Mouse (Mus musculus): ENCODE data around the gene Ubn1.

Ubn1 gene

DNA sequence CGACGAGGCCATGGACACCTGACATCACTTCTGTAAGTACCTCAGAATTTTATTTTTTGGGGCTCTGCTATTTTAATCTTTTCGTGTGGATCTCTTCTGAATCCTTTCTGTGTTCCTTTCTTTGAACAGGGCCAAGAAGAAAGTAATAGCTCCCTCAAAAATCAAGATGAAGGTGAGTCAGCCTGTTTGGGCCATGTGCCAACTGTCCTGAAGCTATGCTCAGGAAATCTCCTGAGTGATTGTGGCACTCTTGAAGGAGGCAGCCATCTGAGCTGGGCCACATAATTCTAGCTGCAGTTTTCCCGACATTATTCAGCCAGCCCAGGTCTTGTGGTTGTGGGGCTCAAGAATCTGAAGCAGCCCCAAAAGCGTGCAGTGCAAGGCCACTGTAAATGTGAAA lies 24.5 kb downstream of the Ubn1 start:
- DNase-seq, result no peak

DNA sequence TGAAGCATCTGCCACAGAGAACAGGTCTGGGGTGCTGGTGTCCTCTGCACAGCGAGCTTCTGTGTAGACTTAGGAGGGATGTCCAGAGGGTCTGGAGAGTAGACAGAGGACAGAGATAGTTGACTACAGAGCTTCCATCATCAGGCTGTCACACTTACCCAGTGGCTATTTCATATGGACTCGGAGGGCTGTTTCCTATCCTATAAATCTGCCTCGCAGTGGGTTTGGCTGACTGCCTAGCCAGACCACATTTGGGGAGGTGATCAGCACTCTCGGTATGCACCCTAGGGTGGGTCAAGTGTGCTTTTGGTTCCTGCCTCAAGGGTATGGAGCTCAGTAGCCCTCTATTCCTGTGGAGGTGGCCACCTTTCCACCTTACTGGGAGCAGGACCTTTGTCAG lies 35.3 kb downstream of the Ubn1 start:
- no peak for DNase-seq

DNA sequence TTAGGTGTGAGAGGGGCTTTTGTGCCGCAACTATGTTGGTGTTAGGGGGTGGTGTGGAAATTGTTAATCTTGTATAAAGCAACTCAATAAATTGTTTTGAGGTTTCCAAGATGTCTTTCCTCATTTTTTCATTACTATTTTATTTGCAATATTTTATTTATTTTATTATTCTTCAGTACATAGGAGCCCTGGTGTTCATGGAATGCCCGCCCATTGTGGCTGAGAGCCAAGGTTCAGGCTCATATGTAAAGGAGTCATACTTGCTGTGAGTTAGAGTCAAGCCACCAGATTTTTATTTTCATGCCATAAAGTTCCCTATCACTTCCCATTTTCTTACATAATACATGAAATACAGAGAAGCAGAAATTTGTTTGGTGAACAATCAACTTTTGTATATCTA lies 36.3 kb downstream of the Ubn1 start:
- DNase-seq, result no peak

DNA sequence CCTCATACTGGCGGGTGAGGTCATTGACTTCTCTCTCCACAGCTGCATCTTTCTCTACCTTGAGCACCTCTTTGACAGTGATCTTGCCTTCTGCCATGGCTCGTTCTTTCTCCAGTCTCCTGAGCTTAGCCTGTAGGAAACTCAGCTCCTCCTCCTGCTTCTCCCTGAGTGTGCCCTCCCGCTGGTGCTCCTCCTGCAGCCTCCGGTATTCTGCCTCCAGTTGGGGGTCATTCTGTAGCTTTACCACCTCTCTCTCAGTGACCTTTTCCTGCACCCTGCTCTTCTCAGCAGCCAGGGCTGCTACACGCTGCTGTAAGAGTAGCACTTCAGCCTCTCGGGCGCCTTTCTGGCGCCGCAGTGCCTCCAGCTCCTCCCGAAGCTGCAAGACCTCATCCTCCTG lies 39.2 kb downstream of the Ubn1 start:
- no peak for DNase-seq

DNA sequence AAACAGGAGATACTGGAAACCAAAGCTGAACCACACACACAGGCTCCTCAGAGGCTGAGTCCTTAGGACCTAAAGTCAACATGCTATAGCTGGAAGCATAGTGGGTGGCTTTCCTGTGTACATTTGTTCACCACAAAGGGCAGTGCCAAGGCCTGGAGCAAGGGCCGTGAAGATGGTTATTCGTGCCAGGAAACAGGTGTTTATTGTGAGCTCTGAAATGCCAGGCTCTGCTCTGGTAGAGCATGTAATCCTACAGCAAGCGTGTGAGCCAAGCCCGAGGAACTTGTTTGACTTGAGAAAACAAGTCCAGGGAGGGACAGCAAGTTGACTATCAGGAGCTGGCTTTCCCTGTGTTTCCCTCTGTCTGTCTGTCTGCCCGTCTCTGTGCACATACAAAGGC lies 43.4 kb downstream of the Ubn1 start:
- DNase-seq, result no peak

DNA sequence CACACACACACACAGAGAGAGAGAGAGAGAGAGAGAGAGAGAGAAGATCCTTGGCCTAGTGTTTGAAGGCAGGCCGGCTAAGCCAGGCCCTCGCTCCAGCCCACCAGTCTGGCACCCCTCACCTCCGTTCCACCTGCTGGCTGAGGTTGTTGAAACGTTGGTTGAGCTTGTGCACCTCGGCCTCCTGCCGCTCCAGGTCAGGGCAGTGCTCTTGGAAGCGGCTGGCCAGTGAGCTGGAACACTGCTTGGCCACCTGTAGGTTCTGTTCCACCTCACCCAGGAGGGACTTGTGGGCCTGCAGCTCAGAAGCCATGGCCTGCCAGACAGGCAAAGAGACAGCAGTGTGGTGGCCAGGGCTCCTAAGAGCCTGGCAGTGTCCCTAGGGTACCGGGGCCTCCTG lies 46.6 kb downstream of the Ubn1 start:
- DNase-seq, result no peak

DNA sequence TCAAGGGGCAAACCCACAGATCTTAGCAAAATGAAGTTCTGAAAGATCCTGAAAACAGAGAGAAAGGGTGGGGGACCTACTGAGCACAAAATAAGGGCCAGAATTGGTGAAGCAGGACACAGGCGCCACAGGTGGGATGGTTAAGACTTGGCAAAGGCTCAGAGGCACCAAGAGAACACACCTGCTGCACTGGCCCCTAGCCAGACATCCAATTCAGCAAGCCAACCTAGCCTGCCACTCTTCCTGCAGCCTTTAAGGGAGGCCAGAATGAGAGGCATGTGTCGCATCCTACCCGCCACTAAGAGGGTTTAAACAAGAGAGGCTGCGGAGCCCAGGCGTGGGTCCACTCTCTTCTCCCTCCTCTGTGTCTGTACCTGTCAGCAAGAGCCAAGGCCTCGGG lies 51.1 kb downstream of the Ubn1 start:
- peak; percentile 86 for DNase-seq

DNA sequence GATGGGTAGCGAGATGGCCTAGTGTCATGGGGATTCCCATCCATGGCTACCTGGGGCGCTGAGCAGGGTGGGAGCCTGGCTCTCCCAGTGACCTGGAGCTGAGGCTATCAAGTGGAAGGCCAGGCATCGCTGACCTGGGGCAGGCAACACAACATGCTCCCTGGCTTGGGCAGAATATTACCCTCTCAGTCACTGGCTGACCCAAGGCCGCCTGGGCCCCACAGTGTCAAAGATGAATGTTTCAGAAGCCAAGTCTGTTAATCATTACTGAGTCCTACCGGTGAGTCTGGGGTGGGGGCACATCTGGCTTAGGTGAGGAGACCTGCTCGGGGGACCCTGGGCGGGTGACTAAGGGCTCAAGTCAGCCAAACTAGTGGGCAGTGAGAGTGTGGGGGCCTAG lies 60.0 kb downstream of the Ubn1 start:
- no peak for DNase-seq

DNA sequence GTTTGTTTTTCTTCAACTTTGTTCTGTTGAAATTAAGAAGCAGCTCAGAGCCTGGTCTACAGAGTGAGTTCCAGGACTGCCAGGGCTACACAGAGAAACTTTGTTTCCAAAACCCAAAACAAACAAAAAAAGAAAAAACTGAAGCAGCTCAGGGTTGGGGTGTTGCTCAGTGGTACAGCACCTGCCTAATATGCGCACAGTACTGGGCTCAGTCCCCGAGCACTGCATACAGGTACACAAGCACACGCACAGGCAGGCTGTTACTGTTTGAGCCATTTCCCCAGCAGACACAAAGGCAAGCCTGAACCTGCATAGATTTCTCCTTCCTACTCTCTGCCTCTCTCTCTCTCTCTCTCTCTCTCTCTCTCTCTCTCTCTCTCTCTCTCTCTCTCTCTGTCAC lies 61.2 kb downstream of the Ubn1 start:
- DNase-seq, result no peak

DNA sequence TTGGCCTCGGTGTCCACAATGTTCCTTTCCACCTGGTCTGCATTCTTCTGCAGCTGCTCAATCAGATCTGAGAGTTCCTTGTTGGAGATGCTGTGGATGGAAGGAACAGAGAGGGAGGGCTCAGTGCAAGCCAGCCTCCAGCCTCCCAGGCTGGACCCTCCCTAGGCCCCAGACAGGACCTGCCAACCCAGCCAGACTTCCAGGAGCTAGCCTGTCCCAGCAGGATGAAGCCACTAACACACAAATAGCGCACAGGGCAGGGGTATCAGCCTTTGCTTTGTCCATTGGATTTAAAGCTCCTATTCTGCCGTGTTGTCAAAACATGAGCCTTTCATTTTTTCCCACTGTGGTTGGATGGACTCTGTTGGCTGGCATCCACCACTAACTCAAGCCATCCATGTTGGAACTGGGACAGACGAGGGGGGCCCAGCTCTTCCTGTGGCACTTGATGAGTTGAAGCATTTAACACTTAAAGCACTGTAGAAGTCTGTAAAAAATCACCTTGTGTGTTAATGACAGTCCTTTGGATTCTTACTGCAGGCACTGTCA lies 63.2 kb downstream of the Ubn1 start:
- no peak for DNase-seq

DNA sequence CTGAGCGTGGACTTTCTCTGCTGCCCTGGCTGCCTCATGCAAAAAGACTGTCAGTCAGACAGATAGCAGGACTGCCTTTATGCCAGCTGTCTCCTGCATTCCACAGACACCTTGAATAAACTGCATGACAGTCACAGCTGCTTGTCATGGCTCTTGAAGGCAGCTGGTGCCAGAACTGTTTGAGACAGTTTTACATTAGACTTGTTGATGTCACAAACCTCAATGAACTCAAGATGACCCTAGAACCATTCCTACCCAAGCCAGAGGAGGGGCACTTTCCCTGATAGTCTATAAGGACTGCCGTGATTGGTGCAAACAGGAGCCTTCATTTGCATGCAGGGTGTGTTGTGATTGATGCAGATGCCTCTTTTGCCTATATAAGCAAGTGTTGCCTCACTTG lies 63.7 kb downstream of the Ubn1 start:
- DNase-seq, result no peak

DNA sequence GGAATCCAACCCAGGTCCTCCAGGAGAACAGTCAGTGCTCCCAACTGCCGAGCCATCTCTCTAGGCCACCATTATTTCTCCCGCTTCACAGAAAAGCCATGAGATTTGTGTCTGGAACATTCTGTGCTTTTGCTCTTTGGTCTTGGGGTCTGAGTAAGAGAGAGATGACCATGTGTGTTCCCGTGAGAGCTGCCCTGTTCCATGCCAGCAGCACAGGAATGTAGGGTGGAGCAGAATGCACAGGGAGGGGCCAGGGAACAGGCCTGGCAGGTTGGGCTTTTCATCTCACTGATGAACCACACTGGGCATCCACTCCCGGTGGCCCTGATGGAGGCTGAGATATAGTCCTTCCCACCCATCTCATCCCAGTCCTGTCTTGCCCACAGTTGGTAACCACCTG lies 69.5 kb downstream of the Ubn1 start:
- DNase-seq, result no peak

DNA sequence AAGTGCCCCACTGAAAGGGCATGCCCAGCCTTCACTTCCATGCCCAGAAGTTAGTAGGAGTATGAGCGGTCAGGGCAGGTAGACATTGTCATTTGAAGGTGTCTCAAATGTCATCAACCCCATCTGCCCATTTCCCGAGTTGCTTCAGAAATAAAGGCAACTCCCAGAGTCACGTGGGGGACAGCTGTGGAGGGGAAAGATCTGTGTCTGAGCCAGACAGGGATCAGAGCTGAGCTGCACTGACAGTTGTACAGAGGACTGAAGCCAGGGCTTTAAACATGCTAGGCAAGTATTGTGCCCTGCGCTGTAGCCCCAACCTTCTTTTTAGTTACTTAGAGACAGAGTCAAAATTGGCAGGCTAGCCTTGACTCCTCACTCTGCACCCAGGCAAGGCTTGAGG lies 70.0 kb downstream of the Ubn1 start:
- no peak for DNase-seq

DNA sequence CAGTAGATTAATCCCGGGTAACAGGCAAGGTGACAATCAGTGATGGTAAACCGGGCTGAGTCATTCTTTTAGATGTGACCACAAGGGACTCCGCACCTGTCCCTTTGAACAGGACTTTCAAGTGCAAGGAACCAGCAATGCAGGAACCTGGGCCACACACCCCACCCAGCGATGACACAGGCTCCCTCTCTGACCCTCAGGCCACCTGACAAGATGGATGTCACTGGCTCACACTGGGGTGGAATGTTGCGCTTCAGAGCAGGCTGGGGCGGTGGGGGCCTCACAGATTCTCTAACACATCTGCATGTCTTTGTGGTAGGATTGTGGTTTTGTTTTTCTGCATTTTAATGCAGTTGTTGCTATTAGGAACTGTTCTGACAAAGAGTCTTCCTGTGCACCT lies 73.6 kb downstream of the Ubn1 start:
- no peak for DNase-seq

DNA sequence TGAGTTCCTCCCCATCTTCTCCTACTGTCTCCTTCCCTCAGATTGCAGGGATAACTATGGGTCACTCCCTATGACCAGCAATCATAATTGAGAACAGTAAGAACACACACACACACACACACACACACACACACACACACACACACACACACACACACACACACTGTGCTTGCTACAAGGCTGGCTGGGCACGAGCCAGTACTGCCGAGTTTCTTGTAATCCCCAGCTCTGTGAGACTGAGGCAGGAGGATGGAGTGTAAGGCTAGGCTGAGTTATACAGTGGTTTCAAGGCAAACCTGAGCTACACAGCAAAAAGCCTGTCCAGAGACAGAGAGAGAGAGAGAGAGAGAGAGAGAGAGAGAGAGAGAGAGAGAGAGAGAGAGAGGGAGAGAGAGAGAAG lies 80.3 kb downstream of the Ubn1 start:
- DNase-seq, result no peak

DNA sequence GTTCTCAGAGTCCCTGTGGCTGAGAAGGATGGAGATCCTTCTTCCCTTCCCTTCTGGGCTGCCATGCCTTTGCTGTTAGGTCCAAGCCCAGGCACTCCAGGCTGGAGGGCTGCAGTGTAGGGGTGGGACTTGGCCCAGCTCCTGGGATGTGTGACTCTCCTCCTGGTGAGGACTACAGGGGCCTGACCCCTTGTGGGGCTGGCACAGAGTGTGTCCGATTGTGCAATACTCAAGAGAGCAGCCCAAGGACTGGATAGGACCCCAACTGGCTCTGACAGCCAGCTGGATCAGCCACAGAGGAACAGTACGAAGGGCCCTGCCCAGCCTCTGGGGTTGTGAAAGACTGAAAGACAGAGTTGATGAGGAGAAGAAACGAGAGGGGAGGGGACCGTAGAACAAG lies 80.9 kb downstream of the Ubn1 start:
- no peak for DNase-seq

DNA sequence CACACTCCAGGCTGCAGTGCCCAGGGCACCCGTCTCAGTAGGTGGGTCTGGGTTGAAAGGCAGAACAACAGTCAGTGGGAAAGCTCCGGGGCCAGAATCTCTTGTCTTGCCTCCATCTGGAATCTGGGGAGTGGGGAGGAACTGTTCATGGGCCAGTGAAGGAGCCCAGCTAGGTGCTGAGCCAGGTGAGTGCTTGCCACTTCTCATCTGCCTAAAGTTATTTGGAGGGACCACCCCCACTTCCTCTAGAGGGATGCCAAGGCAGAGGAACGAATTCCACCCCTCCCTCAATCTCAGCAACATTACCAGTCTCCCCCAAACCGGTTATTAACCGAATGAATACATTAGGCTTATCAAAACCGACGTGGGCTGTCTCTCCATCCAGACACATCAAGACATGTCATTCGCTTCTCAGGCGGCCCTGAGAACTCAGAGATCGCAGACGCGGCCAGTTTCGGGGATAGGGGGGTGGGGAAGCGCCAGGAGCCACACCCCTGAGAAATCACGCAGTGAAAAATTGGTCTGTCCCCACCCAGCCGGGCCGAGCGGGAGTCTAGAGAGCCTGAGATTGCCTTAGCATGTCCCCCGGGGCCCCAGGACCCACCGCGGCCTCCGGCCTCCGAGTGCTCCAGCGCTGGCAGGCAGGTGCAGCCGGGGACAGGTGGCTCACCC lies 81.5 kb downstream of the Ubn1 start:
- no peak for DNase-seq

DNA sequence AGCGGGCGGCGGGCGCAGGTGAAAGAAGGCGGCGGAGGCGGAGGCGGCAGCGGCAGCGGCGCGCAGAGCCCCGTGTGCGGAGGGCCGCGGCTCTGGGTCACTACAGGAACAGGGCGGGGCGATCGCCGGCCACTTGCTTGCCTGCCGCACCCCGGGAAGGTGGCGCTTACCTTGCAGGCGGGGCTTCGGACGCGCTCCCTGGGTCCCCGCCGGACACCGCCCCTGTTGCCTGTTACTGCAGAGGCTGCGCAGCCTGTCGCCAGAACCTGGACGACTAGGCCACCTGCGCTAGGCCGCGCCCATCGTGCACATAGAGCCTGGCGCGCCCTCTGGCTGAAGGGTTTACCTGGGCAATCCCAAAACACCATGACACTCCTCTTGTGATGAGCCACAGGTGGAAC lies 82.5 kb downstream of the Ubn1 start, which contains the start of gene Ppl:
Gene Ppl (minus strand): TSS at position 21 of the 401 bp plus-strand sequence.
- DNase-seq, result peak; percentile 70

DNA sequence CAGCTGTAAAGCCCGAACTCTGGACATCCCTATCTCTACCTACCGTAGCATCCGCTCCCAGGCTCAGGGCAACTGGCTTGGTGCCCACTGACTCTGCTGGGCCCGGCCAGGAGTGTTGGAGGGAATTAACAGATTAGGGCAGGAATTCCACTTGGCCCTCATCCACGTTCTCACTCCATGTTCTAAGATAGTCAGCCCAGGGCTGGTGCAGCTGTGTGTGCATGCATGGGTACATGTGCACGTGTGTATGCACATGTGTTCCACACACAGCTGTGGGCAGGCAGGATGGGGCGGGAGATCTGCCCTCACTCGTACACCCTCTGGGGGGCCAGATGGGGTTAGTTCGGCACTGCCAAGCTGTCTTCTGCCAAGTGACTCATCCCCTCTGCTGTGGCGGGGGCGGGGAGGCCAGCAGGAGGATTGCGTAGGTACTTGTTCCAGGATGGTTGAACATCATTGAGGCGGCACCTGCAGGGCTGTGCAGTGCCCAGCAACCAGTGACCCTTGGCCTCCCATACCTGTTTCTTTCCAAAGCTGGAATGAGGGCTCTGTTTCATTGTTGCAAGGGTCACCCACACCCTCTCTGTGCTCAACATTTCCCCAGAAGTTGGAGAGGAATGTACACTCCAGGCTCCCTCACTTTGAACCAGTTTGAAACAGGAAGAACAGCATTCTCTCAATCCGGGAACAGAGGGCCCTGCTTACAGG lies 84.9 kb downstream of the Ubn1 start:
- peak; percentile 66 for DNase-seq

DNA sequence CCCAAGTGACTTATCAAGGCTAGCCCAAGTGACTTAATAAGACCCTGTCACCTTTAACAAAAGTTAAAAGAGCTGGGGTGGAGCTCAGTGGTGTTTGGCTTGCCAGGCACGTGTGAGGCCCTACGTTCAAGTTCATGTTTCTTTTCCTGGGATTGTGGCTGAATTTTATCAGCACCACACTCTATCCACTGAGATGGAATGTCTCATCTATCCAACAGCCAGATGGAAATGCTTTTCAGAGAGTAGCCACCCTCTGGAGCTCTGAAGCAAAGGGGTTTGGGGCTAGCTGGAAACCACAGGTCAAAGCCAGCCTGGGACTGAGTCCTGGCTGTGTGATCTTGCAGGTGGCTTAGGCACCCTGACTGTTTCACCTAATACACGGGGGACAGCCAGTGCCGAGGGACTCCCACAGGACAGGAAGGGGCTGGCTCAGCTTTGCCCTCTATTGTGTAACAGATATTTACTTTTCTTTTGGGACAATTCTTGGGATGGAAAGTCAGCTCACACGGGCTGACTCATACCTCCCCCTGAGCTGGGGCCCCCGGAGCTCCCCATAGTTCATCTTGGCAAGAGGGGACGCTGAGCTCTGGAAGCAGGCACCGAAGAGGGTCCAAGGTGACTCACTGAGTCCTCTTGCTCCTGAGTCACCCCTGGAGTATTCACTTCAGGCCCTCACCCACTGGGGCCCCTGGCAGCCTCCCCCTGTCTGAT lies 85.8 kb downstream of the Ubn1 start:
- no peak for DNase-seq
